In the genomic region with DNA sequence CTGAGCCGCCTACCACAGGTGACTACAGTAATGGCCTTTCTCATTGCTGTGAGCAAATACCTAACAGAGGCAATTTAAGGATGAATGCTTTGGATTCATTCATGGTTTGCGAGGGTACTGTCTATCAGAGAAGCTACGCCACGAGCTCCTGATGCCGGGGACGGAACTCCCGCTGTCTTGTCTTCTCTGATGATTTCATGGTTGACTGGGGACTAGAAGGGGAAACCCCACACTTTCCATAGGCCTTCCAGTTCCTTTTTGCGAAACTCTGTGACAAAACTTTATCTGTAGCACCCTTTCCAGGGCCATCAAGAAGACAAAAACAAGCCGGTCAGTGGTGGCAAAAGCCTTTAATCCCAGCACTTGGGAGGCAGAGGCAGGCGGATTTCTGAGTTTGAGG, we compare ENCODE assay signal across 22 mouse cellular contexts. TPM values are rescaled to one million over a fixed set of nuclear protein-coding genes. Genes with fewer than 3 reads are reported as not detected.
A peak's percentile ranks its signal among the peaks of the same experiment; 100 is the strongest.
DNase-seq lines count a peak whose midpoint lies in the region; ATAC-seq lines count a peak whose summit lies in the region.
"Had no signal": no experiment of that assay in that cellular context is flagged by ENCODE, and none has a peak within 500 bp of the region (broad histone marks: within the 10 kb centered on the region; RNA-seq: fewer than 3 reads in every experiment).

No protein-coding gene starts in this region.

- ATAC-seq in megakaryocyte, adult 5-6 weeks (ENCODE audit: poor library complexity, severe bottlenecking): peak; percentile 64
- ATAC-seq: intestine, embryonic 15.5 days; liver, embryonic 12.5 days; midbrain, embryonic 15.5 days had no signal

- peak; percentile 19 for DNase-seq in 416B (ENCODE audit: low read depth)
- DNase-seq in B cell, adult 2 months: peak; percentile 39 to 40
- peak; percentile 58 for DNase-seq in MEL-GATA-1-ER (ENCODE audit: extremely low read depth, low read depth)
- DNase-seq in lung, postnatal 14 days: no peak
- no peak for DNase-seq in MN1 (ENCODE audit: low spot score)
- no peak for DNase-seq in embryo, embryonic 10.5 days (ENCODE audit: low spot score)
- no peak for DNase-seq in heart, adult 11 months
- DNase-seq: adrenal gland, postnatal 36 days; cerebellum, adult 11-12 months; cerebellum, postnatal 10 days; gastrocnemius, postnatal 36 days; heart, postnatal 4 days; kidney, adult 9 months; kidney, postnatal 36 days; layer of hippocampus, postnatal 36 days; lung, adult 18-20 months; lung, postnatal 10 days; right cerebral cortex, postnatal 14 days had no signal

RNA-seq across cellular contexts. Expression of gene Wsb1, which starts 46.8 kb away (rescaled TPM):
- total RNA-seq in megakaryocyte, adult 5-6 weeks (2015): 246 and 264 TPM in 2 replicates
- 158 and 170 TPM in 2 replicates for total RNA-seq in megakaryocyte, adult 5-6 weeks (2017)

Comparison
In these comparisons a context has a peak if more than half of its experiments do, and no peak if none do; other contexts are left out.
1. DNase-seq: peak in 416B (single experiment), B cell, adult 2 months (2 of 2) and MEL-GATA-1-ER (single experiment); none in lung, postnatal 14 days (single experiment), MN1 (single experiment), embryo, embryonic 10.5 days (single experiment) and heart, adult 11 months (single experiment).